Mouse (Mus musculus): ENCODE results near the gene Srcap.

GRCm38 (mm10) chr7:127475186-127475740 is 36.5 kb upstream of the Srcap start:
- no peak for TF ChIP-seq GATA1 (IDR thresholded peaks at IDR 0.05; ENCODE audit: low read length)
- TF ChIP-seq TAL1 (IDR thresholded peaks at IDR 0.05; ENCODE audit: low read length) = no peak
